In genomic region chr17:8903555-8904283, GRCm38 (mm10) we compare ENCODE assay signal across 11 mouse cellular contexts.
"Had no signal": no experiment of that assay in that cellular context is flagged by ENCODE, and none has a peak within 500 bp of the region (broad histone marks: within the 10 kb centered on the region; RNA-seq: fewer than 3 reads in every experiment).

No protein-coding gene starts in this region.

- DNase-seq: kidney, postnatal 10 days; kidney, postnatal 36 days; layer of hippocampus, postnatal 36 days; liver, embryonic 13.5 days; lung, adult 2 months; lung, postnatal 14 days; lung, postnatal 4 days; midbrain, embryonic 14.5 days; thymus, postnatal 25 days had no signal

- H3K4me1 ChIP-seq: liver, embryonic 13.5 days had no signal

- H3K4me2 ChIP-seq: liver, embryonic 13.5 days; midbrain, embryonic 11.5 days had no signal

- H3K9me3 ChIP-seq: liver, embryonic 13.5 days had no signal

- H3K4me3 ChIP-seq: left cerebral cortex, adult 2 months; liver, embryonic 13.5 days had no signal

- H3K27me3 ChIP-seq: liver, embryonic 13.5 days had no signal

- H3K9ac ChIP-seq: liver, embryonic 13.5 days had no signal

- H3K27ac ChIP-seq: left cerebral cortex, adult 2 months; liver, embryonic 13.5 days had no signal

- H3K36me3 ChIP-seq: liver, embryonic 13.5 days had no signal
